Mouse (Mus musculus) hindbrain, embryonic 16.5 days (tissue): ENCODE data around the gene Mmp17. TPM values are rescaled to one million over a fixed set of nuclear protein-coding genes. Genes with fewer than 3 reads are reported as not detected.

Experiments used
- ATAC-seq: fragments of 200-750 bp; cut with Nextera tagmentation; 2 replicates; pipeline ENCODE4 v1.8.0; 2017; ENCODE audit warnings: moderate TSS enrichment, moderate library complexity
- H3K27ac ChIP-seq: fragments of 300-500 bp; sonication (generic); 2 replicates; pipeline ENCODE4 v1.5.1; 2014; ENCODE audit warnings: low read depth, mild to moderate bottlenecking, control low read depth, low read length, moderate library complexity
- H3K27me3 ChIP-seq: fragments of 300-500 bp; sonication (generic); replicated peaks from 2 replicates; pipeline ENCODE4 v1.6.1; 2014; ENCODE audit warnings: low read length; ENCODE audit not compliant: control insufficient read depth, insufficient read depth
- H3K36me3 ChIP-seq: fragments of 300-500 bp; sonication (generic); 2 replicates; pipeline ENCODE4 v1.6.1; 2014; ENCODE audit warnings: mild to moderate bottlenecking, low read length, moderate library complexity, mixed read lengths; ENCODE audit not compliant: control insufficient read depth, insufficient read depth
- H3K4me1 ChIP-seq: fragments of 300-500 bp; sonication (generic); 2 replicates; pipeline ENCODE4 v1.6.1; 2014; ENCODE audit warnings: low read depth, low read length; ENCODE audit not compliant: control insufficient read depth, insufficient read depth
- H3K4me2 ChIP-seq: fragments of 300-500 bp; sonication (generic); 2 replicates; pipeline ENCODE4 v1.6.1; 2014; ENCODE audit warnings: mild to moderate bottlenecking, low read length, control low read depth, moderate library complexity
- H3K4me3 ChIP-seq: fragments of 300-500 bp; sonication (generic); 2 replicates; pipeline ENCODE4 v1.5.1; 2014; ENCODE audit warnings: mild to moderate bottlenecking, low read length, control low read depth, moderate library complexity
- H3K9ac ChIP-seq: fragments of 300-500 bp; sonication (generic); 2 replicates; pipeline ENCODE4 v1.6.1; 2014; ENCODE audit warnings: low read depth, mild to moderate bottlenecking, control low read depth, low read length, moderate library complexity
- H3K9me3 ChIP-seq: fragments of 300-500 bp; sonication (generic); 2 replicates; pipeline ENCODE4 v1.6.1; 2014; ENCODE audit warnings: mild to moderate bottlenecking, low read length, moderate library complexity; ENCODE audit not compliant: control insufficient read depth
- WGBS: fragments of 180-500 bp; shearing (Covaris S2); extraction: QIAGEN DNeasy Blood & Tissue Kit; methylation state at CpG from one replicate; pipeline ENCODE4 v1.1.7; 2014; 5-methylcytosine and 5-hydroxymethylcytosine counted together
- polyA plus RNA-seq: library from polyadenylated mRNA; unstranded; fragments of >200 nt; fragmentation: Nextera tagmentation; extraction: Ambion mirVana; gene quantifications from 2 replicates; pipeline ENCODE4 v1.2.1, GENCODE M21; 2015

The Mmp17 gene
- polyA plus RNA-seq, 1 experiment from 2014 or later, result 10.8 TPM

GRCm38 (mm10) chr5:129583331-129583730 is 638 bp upstream of the Mmp17 start:
- no peak; the same call in 1 of the 2 replicates for ATAC-seq
- H3K4me2 ChIP-seq, result peak overlapping the region; percentile 99
- no peak overlapping the region for H3K27ac ChIP-seq
- H3K4me3 ChIP-seq, result peak overlapping the region; percentile 85
- H3K27me3 ChIP-seq, result peaks cover 2% of the 10 kb centered on the region; the same call in 1 of the 2 replicates
- H3K9ac ChIP-seq, result peak overlapping the region; percentile 87
- H3K9me3 ChIP-seq, result no peaks in the 10 kb centered on the region
- H3K4me1 ChIP-seq, result peaks cover 28% of the 10 kb centered on the region
- H3K36me3 ChIP-seq, result no peaks in the 10 kb centered on the region
- 3% methylated on average over 12 of the region's 12 CpGs for WGBS

GRCm38 (mm10) chr5:129584583-129585541 is 893 bp downstream of the Mmp17 start:
- Histone ChIP-seq H3K4me3 (peak overlapping the region; percentile 85), H3K9me3 (no peaks in the 10 kb centered on the region), H3K27ac (peak overlapping the region; percentile 31), H3K36me3 (no peaks in the 10 kb centered on the region), H3K9ac (peak overlapping the region; percentile 87), H3K4me2 (peak overlapping the region; percentile 99), H3K4me1 (peaks cover 28% of the 10 kb centered on the region), H3K27me3 (peaks cover 2% of the 10 kb centered on the region; the same call in 1 of the 2 replicates)
- peak; percentile 13; the same call in 1 of the 2 replicates for ATAC-seq
- WGBS, result under 1% methylated on average over 70 of the region's 76 CpGs

- peak overlapping the region; percentile 61 for H3K27ac ChIP-seq
- H3K4me2 ChIP-seq, result peak overlapping the region; percentile 99
- H3K4me3 ChIP-seq, result peak overlapping the region; percentile 85
- peaks cover 30% of the 10 kb centered on the region for H3K4me1 ChIP-seq
- H3K9me3 ChIP-seq, result no peaks in the 10 kb centered on the region
- H3K27me3 ChIP-seq, result peaks cover 2% of the 10 kb centered on the region; the same call in 1 of the 2 replicates
- peak; percentile 76 for ATAC-seq
- no peaks in the 10 kb centered on the region for H3K36me3 ChIP-seq
- WGBS, result 1% methylated on average over 12 of the region's 17 CpGs
- peak overlapping the region; percentile 87 for H3K9ac ChIP-seq
Measured at GRCm38 (mm10) chr5:129586016-129586415, 2.0 kb downstream of the Mmp17 start.

GRCm38 (mm10) chr5:129586471-129586870 is 2.5 kb downstream of the Mmp17 start:
- H3K4me3 ChIP-seq, result peak overlapping the region; percentile 85
- peak overlapping the region; percentile 99 for H3K4me2 ChIP-seq
- peak overlapping the region; percentile 87 for H3K9ac ChIP-seq
- no peaks in the 10 kb centered on the region for H3K36me3 ChIP-seq
- no peaks in the 10 kb centered on the region for H3K9me3 ChIP-seq
- WGBS, result 35% methylated on average over 13 of the region's 13 CpGs
- peak overlapping the region; percentile 61 for H3K27ac ChIP-seq
- H3K4me1 ChIP-seq, result peaks cover 34% of the 10 kb centered on the region
- 0 out of 2 replicates have a peak, but pooled peaks cover 2% of the 10 kb centered on the region for H3K27me3 ChIP-seq
- ATAC-seq, result no peak

- Histone ChIP-seq H3K4me3 (no peak overlapping the region), H3K27ac (no peak overlapping the region), H3K27me3 (no peaks in the 10 kb centered on the region), H3K9me3 (no peaks in the 10 kb centered on the region), H3K4me2 (peak overlapping the region; percentile 8; the same call in 1 of the 2 replicates), H3K4me1 (peaks cover 15% of the 10 kb centered on the region), H3K9ac (no peak overlapping the region; the same call in 1 of the 2 replicates), H3K36me3 (no peaks in the 10 kb centered on the region)
- 9% methylated on average over 11 of the region's 11 CpGs for WGBS
- ATAC-seq, result no peak
Measured at GRCm38 (mm10) chr5:129590915-129591314, 6.9 kb downstream of the Mmp17 start.

GRCm38 (mm10) chr5:129594116-129595114 is 10.4 kb downstream of the Mmp17 start:
- peaks cover 8% of the 10 kb centered on the region; the same call in 1 of the 2 replicates for H3K36me3 ChIP-seq
- no peaks in the 10 kb centered on the region for H3K27me3 ChIP-seq
- H3K9me3 ChIP-seq, result no peaks in the 10 kb centered on the region
- H3K4me1 ChIP-seq, result peaks cover 6% of the 10 kb centered on the region
- 49% methylated on average over 19 of the region's 19 CpGs for WGBS
- no peak overlapping the region for H3K4me2 ChIP-seq
- ATAC-seq, result peak; percentile 58; the same call in 1 of the 2 replicates
- no peak overlapping the region for H3K4me3 ChIP-seq
- H3K9ac ChIP-seq, result no peak overlapping the region
- no peak overlapping the region for H3K27ac ChIP-seq

- WGBS, result 37% methylated on average over 16 of the region's 16 CpGs
- Histone ChIP-seq H3K27me3 (no peaks in the 10 kb centered on the region), H3K9ac (no peak overlapping the region), H3K27ac (no peak overlapping the region), H3K9me3 (no peaks in the 10 kb centered on the region), H3K36me3 (peaks cover 4% of the 10 kb centered on the region; the same call in 1 of the 2 replicates), H3K4me2 (no peak overlapping the region), H3K4me1 (no peaks in the 10 kb centered on the region), H3K4me3 (no peak overlapping the region)
- ATAC-seq, result no peak
Measured at GRCm38 (mm10) chr5:129602071-129602487, 18.1 kb downstream of the Mmp17 start.

- Histone ChIP-seq H3K4me2 (no peak overlapping the region), H3K27ac (no peak overlapping the region), H3K9ac (no peak overlapping the region), H3K36me3 (no peaks in the 10 kb centered on the region), H3K4me3 (no peak overlapping the region), H3K27me3 (no peaks in the 10 kb centered on the region), H3K4me1 (no peaks in the 10 kb centered on the region), H3K9me3 (no peaks in the 10 kb centered on the region)
- ATAC-seq, result no peak
- whole genome bisulfite sequencing, result 86% methylated on average over 8 of the region's 8 CpGs
Measured at GRCm38 (mm10) chr5:129607476-129607875, 23.5 kb downstream of the Mmp17 start.
